Mouse (Mus musculus) MEL (cell line): ENCODE data around the gene Folr2. TPM values are rescaled to one million over a fixed set of nuclear protein-coding genes. Genes with fewer than 3 reads are reported as not detected.

Experiments used
- DNase-seq: peaks from one replicate; pipeline ENCODE4 v3.0.0; 2011; ENCODE audit warnings: low read depth, low spot score
- H3K27ac ChIP-seq: 2 replicates; pipeline ENCODE4 v1.5.1; 2012; ENCODE audit warnings: low read depth, mild to moderate bottlenecking, control low read depth, low read length, moderate library complexity; ENCODE audit not compliant: control insufficient read depth
- H3K27me3 ChIP-seq, 2 experiments: fragments of 150-350 bp in 1 of 2; sonication (generic) in 1 of 2; 2 replicates each; pipeline ENCODE4 v1.6.1; 2012; ENCODE audit warnings: low read length in 2 of 2, mild to moderate bottlenecking in 2 of 2, improper control_type of control experiment in 1 of 2, moderate library complexity in 1 of 2; ENCODE audit not compliant: insufficient read depth in 2 of 2, control insufficient read depth in 1 of 2
- H3K36me3 ChIP-seq, 2 experiments: 2 replicates each; pipeline ENCODE4 v1.6.1; 2012 to 2014; ENCODE audit warnings: low read length in 2 of 2, improper control_type of control experiment in 1 of 2, inconsistent platforms in 1 of 2, mild to moderate bottlenecking in 1 of 2; ENCODE audit not compliant: insufficient read depth in 2 of 2, control insufficient read depth in 1 of 2
- H3K4me1 ChIP-seq, 2 experiments: fragments of 150-350 bp in 1 of 2; sonication (generic) in 1 of 2; 2 replicates each; pipeline ENCODE4 v1.6.1; 2012; ENCODE audit warnings: low read length in 2 of 2, improper control_type of control experiment in 1 of 2, mild to moderate bottlenecking in 1 of 2; ENCODE audit not compliant: insufficient read depth in 2 of 2, control insufficient read depth in 1 of 2
- H3K4me3 ChIP-seq, 2 experiments: fragments of 150-350 bp in 1 of 2; sonication (generic) in 1 of 2; 2 replicates each; pipeline ENCODE4 v1.5.1; 2012; ENCODE audit warnings: low read depth in 2 of 2, low read length in 2 of 2, mild to moderate bottlenecking in 2 of 2, moderate library complexity in 2 of 2, control low read depth in 1 of 2, improper control_type of control experiment in 1 of 2; ENCODE audit not compliant: control insufficient read depth in 1 of 2, insufficient read depth in 1 of 2
- H3K79me2 ChIP-seq: 2 replicates; pipeline ENCODE4 v1.6.1; 2012; ENCODE audit warnings: mild to moderate bottlenecking, low read length, moderate library complexity; ENCODE audit not compliant: control insufficient read depth, poor library complexity, insufficient read depth
- H3K9ac ChIP-seq: 2 replicates; pipeline ENCODE4 v1.6.1; 2012; ENCODE audit warnings: low read depth, mild to moderate bottlenecking, control low read depth, low read length, moderate library complexity; ENCODE audit not compliant: control insufficient read depth, poor library complexity, severe bottlenecking
- H3K9me3 ChIP-seq: fragments of 150-350 bp; sonication (generic); replicated peaks from 2 replicates; pipeline ENCODE4 v1.6.1; 2012; ENCODE audit warnings: mild to moderate bottlenecking, low read length, improper control_type of control experiment, moderate library complexity; ENCODE audit not compliant: insufficient read depth
- BHLHE40 ChIP-seq: IDR thresholded peaks from 2 replicates; pipeline ENCODE4 v1.6.1; 2012; ENCODE audit warnings: low read depth, mild to moderate bottlenecking, inconsistent platforms, low read length, improper control_type of control experiment, borderline replicate concordance
- CTCF ChIP-seq, 3 experiments: IDR thresholded peaks in 2 of 3; conservative IDR thresholded peaks in 1 of 3; 2 replicates each; pipeline ENCODE4 v1.5.1; 2011 to 2012; ENCODE audit warnings: low read length in 3 of 3, low read depth in 2 of 3, mild to moderate bottlenecking in 2 of 3, improper control_type of control experiment in 1 of 3, inconsistent platforms in 1 of 3, mixed read lengths in 1 of 3, moderate library complexity in 1 of 3; ENCODE audit not compliant: control insufficient read depth in 1 of 3, insufficient read depth in 1 of 3, poor library complexity in 1 of 3, severe bottlenecking in 1 of 3
- E2F4 ChIP-seq: IDR thresholded peaks from 2 replicates; pipeline ENCODE4 v1.6.1; 2011; ENCODE audit warnings: low read depth, low read length, improper control_type of control experiment, borderline replicate concordance
- EP300 ChIP-seq, 2 experiments: IDR thresholded peaks; 2 replicates each; pipeline ENCODE4 v1.6.1; 2011; ENCODE audit warnings: improper control_type of control experiment in 2 of 2, low read length in 2 of 2, low read depth in 1 of 2, mild to moderate bottlenecking in 1 of 2
- ETS1 ChIP-seq: IDR thresholded peaks from 2 replicates; pipeline ENCODE4 v1.6.1; 2012; ENCODE audit warnings: low read depth, mild to moderate bottlenecking, inconsistent platforms, low read length, improper control_type of control experiment, moderate library complexity
- GABPA ChIP-seq: IDR thresholded peaks from 2 replicates; pipeline ENCODE4 v1.6.1; 2012; ENCODE audit warnings: low read depth, mild to moderate bottlenecking, inconsistent platforms, low read length, improper control_type of control experiment, moderate library complexity
- KAT2A ChIP-seq: conservative IDR thresholded peaks from 2 replicates; pipeline ENCODE4 v1.6.1; 2012; ENCODE audit warnings: low read depth, low read length, improper control_type of control experiment, inconsistent platforms
- MAFK ChIP-seq: IDR thresholded peaks from 2 replicates; pipeline ENCODE4 v1.6.1; 2011; ENCODE audit warnings: low read depth, mild to moderate bottlenecking, low read length, improper control_type of control experiment, borderline replicate concordance
- MAX ChIP-seq: IDR thresholded peaks from 2 replicates; pipeline ENCODE4 v1.6.1; 2011; ENCODE audit warnings: low read length, improper control_type of control experiment
- MXI1 ChIP-seq: IDR thresholded peaks from 2 replicates; pipeline ENCODE4 v1.6.1; 2011; ENCODE audit warnings: mild to moderate bottlenecking, low read depth, low read length, improper control_type of control experiment
- MYB ChIP-seq: IDR thresholded peaks from 2 replicates; pipeline ENCODE4 v1.6.1; 2011; ENCODE audit warnings: mild to moderate bottlenecking, low read depth, low read length, improper control_type of control experiment
- MYC ChIP-seq: IDR thresholded peaks from 2 replicates; pipeline ENCODE4 v1.6.1; 2011; ENCODE audit warnings: low read depth, mild to moderate bottlenecking, low read length, improper control_type of control experiment, moderate library complexity
- POLR2A ChIP-seq, 2 experiments: IDR thresholded peaks; 2 replicates each; pipeline ENCODE4 v1.6.1; 2011 to 2012; ENCODE audit warnings: low read length in 2 of 2, mild to moderate bottlenecking in 2 of 2, control low read depth in 1 of 2, improper control_type of control experiment in 1 of 2, low read depth in 1 of 2, moderate library complexity in 1 of 2; ENCODE audit not compliant: control insufficient read depth in 1 of 2, insufficient read depth in 1 of 2, poor library complexity in 1 of 2
- POLR2AphosphoS2 ChIP-seq: IDR thresholded peaks from 2 replicates; pipeline ENCODE4 v1.6.1; 2011; ENCODE audit warnings: low read length, improper control_type of control experiment
- RCOR1 ChIP-seq: IDR thresholded peaks from 2 replicates; pipeline ENCODE4 v1.6.1; 2012; ENCODE audit warnings: low read depth, mild to moderate bottlenecking, inconsistent platforms, low read length, improper control_type of control experiment
- SMC3 ChIP-seq: IDR thresholded peaks from 2 replicates; pipeline ENCODE4 v1.6.1; 2011; ENCODE audit warnings: low read depth, low read length, improper control_type of control experiment
- TAL1 ChIP-seq: IDR thresholded peaks from 2 replicates; pipeline ENCODE4 v1.6.1; 2012; ENCODE audit warnings: mild to moderate bottlenecking, inconsistent platforms, low read length, moderate library complexity, mixed read lengths
- TBP ChIP-seq: IDR thresholded peaks from 2 replicates; pipeline ENCODE4 v1.8.0; 2011; ENCODE audit warnings: low read depth, low read length, improper control_type of control experiment
- UBTF ChIP-seq: IDR thresholded peaks from 2 replicates; pipeline ENCODE4 v1.6.1; 2012; ENCODE audit warnings: low read depth, mild to moderate bottlenecking, inconsistent platforms, low read length, improper control_type of control experiment, moderate library complexity, borderline replicate concordance; ENCODE audit not compliant: insufficient read depth
- USF2 ChIP-seq, 2 experiments: IDR thresholded peaks; 2 replicates each; pipeline ENCODE4 v1.6.1; 2011 to 2012; ENCODE audit warnings: improper control_type of control experiment in 2 of 2, low read length in 2 of 2, borderline replicate concordance in 1 of 2, inconsistent platforms in 1 of 2, low read depth in 1 of 2, mild to moderate bottlenecking in 1 of 2; ENCODE audit not compliant: insufficient read depth in 1 of 2
- ZC3H11A ChIP-seq: IDR thresholded peaks from 2 replicates; pipeline ENCODE4 v1.6.1; 2012; ENCODE audit warnings: low read depth, mild to moderate bottlenecking, inconsistent platforms, low read length, improper control_type of control experiment
- polyA plus RNA-seq, 2 experiments: library from polyadenylated mRNA; stranded (reverse) in 1 of 2; unstranded in 1 of 2; fragments of >175 nt in 1 of 2; fragments of >200 nt in 1 of 2; gene quantifications; 2 replicates each; pipeline versions ENCODE4 v1.2.1 to v1.2.4; 2012; ENCODE audit warnings: low replicate concordance in 2 of 2, low read depth in 1 of 2; ENCODE audit not compliant: insufficient read length in 2 of 2, insufficient read depth in 1 of 2, missing spikeins in 1 of 2
- total RNA-seq: library from RNA; depleted of rRNA; stranded (reverse); fragments of 300-350 nt; gene quantifications from 2 replicates; pipeline ENCODE4 v1.2.3, GENCODE M21; 2012

Gene Folr2
- total and polyA plus RNA-seq, 3 experiments, result not detected

DNA sequence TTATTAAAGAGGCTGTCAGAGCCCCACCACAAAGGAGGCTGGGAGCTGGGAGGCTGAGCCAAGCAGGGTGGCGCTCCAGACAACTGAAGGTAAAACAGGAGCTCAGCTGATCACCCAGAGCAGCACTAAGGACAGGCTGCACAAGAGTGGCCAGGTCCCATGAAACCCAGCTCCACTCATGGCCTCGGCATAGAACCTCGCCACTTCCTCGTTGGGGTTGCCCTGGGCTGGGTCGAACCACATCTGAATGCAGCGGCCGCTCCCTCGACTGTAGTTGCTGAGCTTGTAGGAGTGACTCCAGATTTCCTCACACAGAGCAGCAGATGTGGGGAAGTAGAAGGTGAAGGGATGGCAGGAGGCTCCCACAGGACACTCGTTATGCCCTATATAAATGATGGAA lies 1.4 kb upstream of the Folr2 start:
- no peaks in the 10 kb centered on the region; a peak in 1 of 4 replicates for H3K36me3 ChIP-seq
- H3K4me1 ChIP-seq, result peaks cover 0 to 7% of the 10 kb centered on the region in 2 experiments; a peak in 2 of 4 replicates
- peak overlapping the region; percentile 27; the same call in 1 of the 2 replicates for H3K9ac ChIP-seq
- no peak overlapping the region for H3K27ac ChIP-seq
- TF ChIP-seq CTCF (IDR thresholded peaks at IDR 0.05 in 2 of 3, conservative IDR thresholded peaks at IDR 0.05 in 1 of 3; ENCODE audit: control insufficient read depth in 1 of 3, insufficient read depth in 1 of 3, low read depth in 2 of 3, low read length in 3 of 3, poor library complexity in 1 of 3, severe bottlenecking in 1 of 3), result 0 out of 6 replicates have a peak, but pooled peaks of 1 of the 3 experiments have one; percentile 3
- no peak for TF ChIP-seq ETS1
- H3K9me3 ChIP-seq, result no peaks in the 10 kb centered on the region
- peak; percentile 49 for DNase-seq
- peak overlapping the region in 1 of 2 experiments; percentile 10; a peak in 2 of 4 replicates for H3K4me3 ChIP-seq
- no peaks in the 10 kb centered on the region for H3K27me3 ChIP-seq
- no peaks in the 10 kb centered on the region for H3K79me2 ChIP-seq

DNA sequence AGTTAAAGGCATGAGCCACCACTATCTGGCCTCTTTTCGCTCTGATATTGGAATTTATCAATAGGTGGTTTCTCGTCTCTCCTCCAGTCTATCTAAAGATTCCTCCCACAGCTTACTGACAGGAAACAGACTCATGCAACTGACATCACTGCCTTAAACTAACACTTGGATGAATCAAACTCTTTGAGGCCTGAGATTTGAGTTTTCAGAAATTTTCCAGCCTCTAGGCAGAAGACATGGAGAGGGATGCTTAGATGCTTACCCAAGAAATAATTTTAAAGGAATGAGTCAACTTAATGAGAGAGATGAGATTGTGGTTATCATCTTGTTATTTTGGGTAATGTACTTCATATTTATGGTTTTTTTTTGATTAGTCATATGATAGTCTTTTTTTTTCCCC lies 3.2 kb downstream of the Folr2 start:
- TF ChIP-seq ZC3H11A (no peak), POLR2AphosphoS2 (no peak), BHLHE40 (no peak), USF2 (IDR thresholded peaks at IDR 0.05; ENCODE audit: borderline replicate concordance in 1 of 2, insufficient read depth in 1 of 2, low read depth in 1 of 2, low read length in 2 of 2) (no peak), TAL1 (no peak), RCOR1 (no peak), MYB (no peak), MAFK (no peak), MYC (no peak), KAT2A (no peak), GABPA (no peak), ETS1 (no peak), SMC3 (no peak), UBTF (no peak), EP300 (IDR thresholded peaks at IDR 0.05; ENCODE audit: low read depth in 1 of 2, low read length in 2 of 2) (no peak; a peak in 1 of 4 replicates), MAX (no peak), E2F4 (no peak), MXI1 (no peak), TBP (no peak), POLR2A (IDR thresholded peaks at IDR 0.05; ENCODE audit: control insufficient read depth in 1 of 2, insufficient read depth in 1 of 2, low read depth in 1 of 2, low read length in 2 of 2, poor library complexity in 1 of 2) (no peak)
- Histone ChIP-seq H3K27ac (no peak overlapping the region), H3K79me2 (no peaks in the 10 kb centered on the region), H3K4me3 (no peak overlapping the region), H3K4me1 (peaks cover 0 to 7% of the 10 kb centered on the region in 2 experiments; a peak in 2 of 4 replicates), H3K36me3 (no peaks in the 10 kb centered on the region; a peak in 1 of 4 replicates), H3K9me3 (no peaks in the 10 kb centered on the region), H3K9ac (no peak overlapping the region), H3K27me3 (no peaks in the 10 kb centered on the region)
- DNase-seq, result no peak
